Mouse (Mus musculus): Measurements from ENCODE around the gene Nol8.

Gene Nol8

DNA sequence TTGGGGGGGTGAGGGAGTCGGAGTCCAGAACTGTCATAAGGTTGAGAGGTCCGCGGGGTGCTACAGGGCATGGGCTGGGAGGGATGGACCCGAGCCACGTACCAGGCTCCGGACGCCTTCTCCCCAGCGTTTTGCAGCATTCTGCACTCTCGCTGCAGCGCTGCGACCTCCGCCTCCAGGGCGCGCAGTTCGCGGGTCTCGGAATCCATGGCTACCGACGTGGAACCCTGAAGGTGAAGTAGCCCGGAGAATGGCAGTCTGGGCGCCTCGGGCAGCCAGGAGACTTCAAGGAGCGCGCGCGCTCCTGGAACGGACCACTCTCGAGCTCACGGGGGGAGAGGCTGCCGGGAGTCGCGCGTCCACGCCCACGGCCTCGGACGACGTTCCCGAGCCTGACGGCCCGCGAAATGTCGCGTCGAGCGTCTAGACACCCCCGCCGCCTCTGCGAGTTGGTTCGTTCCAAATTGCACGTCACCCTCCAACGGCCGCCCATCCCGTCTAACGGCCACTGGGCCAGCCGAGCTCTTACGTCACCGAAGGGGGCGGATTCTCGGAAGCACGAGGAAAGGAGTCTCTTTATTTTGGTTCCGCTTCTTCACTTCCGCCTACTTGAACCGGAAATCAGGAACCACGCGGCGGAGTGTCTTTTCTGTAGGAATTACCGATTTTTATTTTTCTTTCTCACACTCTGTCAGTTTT, at the start of gene Nol8, which contains the start of gene Cenpp:
Nol8 (plus strand) TSS at position 598 of the 699 bp plus-strand sequence.
Cenpp (minus strand) TSS at position 305 of the 699 bp plus-strand sequence.
- peak; percentile 99 for DNase-seq

DNA sequence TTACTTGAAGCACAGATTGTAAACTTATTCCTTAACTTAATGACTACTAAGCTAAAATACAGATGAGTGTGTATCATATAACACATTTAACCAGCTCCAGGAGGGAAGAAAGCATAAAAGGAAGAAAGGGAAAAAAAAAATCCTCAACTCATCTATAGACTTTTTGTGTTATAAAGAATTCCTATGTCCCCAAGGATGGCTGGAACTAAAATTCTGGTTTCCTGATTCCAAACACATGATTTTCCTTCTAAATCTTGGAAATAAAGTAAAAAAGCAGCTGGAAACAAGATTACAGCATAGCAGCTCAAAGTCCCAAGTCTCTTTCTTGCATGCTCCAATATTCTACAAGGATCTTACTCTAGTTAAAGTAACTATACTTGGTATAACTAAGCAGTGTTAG, 49.3 kb upstream of the Nol8 start:
- no peak for DNase-seq

DNA sequence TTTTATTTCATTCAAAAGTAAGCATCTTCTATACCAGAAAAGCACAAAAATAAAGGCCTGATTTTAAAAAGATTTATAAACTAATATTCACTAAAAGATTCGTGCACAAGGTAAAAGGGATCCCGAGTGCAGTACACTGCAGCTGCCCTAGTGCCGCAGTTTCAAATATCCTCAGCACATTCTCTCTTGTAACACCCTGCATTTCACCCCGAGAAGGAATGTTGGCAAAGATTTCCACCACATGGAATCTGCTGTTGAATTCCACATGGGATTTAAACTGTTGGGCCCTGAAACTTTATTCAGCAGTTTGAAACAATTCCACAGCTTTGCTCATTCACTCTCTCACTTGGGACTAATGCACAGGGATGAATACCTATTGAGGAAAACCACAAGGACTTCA, 45.2 kb upstream of the Nol8 start, which contains the start of gene Ogn:
Ogn (plus strand) TSS at position 333 of the 400 bp plus-strand sequence.
- no peak for DNase-seq

DNA sequence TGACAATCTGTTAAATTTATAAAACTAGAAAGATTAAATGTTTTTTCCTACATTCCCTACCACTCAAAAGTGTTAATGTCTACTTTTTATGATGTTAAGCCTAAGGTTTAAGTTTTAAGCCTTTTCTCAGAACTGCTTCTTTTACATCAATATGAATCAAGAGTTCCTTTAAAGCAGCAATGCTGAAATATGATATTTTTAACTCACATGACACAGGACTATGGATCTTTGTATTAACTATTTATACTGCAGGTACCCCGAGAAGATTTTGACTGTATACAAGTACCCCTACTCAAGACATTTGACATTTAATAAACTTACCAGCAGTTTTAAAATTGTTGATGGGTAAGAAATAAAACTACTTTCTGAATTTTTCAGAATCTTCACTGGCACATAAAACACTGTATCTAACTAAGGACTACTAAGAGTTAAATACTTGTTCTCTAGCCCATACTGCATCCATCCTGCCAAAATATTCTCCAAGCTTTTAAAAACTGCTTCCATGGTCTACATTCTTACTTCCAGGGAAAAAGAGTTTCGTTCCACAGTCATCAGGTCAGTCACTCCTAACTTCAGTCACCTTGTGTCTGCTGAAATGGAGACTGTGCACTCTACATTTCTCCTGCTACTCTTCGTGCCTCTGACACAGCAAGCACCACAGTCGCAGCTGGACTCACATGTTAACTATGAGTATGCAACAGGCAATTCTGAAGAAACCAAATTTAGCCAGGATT, 44.1 kb upstream of the Nol8 start:
- no peak for DNase-seq

GRCm38 (mm10) chr13:49617021-49617420, 35.9 kb upstream of the Nol8 start:
- DNase-seq, result no peak

DNA sequence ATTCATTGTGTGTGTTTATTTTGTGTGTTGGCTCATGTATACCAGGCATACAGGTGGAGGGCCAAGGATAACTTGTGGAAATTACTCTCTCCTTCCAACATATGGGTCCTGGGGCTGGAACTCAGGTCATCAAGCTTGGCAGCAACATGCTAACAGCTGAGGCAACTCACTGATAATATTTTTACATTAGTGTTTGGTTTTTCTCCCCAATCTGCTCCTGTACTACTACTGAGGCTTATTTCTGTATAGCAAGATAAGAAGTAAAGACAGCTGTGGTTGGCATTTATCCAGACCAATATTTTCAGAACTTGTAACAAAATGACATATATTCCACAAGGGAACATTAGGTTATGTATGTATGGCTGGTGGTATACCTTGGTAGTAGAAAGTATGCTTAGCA, 34.5 kb upstream of the Nol8 start:
- no peak for DNase-seq

DNA sequence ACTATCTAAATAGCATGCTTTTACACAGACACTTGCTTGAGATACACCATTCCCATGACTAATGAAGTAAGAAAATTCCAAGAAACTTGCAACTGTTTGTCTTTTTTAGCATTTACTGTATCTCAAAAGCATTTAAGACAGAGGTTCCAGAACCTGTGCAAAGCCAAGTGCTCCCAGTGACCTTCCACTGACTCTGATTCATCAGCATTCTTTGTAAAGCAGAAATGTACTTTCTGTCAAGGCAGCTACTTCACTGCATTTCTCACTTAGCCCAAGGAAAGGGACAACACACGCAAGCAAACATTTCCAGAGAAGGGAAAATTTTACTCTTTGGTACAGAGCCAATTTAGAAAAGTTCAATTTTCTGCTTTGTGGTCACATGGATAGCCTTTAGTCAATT, 29.7 kb upstream of the Nol8 start:
- no peak for DNase-seq

GRCm38 (mm10) chr13:49628167-49628566, 24.7 kb upstream of the Nol8 start:
- DNase-seq, result no peak

DNA sequence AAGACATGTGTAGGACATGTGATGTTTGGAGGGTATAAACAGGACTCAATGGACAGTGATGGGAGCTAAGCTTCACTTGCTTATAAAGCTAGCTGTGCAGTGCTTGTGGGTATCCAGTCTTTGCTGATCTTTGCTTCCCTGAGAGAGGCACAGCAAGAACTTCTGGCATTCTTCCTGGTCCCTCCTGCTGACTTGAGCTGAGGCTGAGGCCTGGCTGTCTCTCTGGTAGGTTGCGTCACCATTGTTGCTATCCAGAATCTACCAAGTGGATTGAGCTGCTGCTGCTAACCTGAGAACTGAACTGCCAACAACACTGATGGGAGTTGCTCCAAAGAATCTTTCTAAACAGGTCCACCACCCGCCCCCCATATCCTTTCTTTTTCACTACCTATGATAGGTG, 23.8 kb upstream of the Nol8 start:
- no peak for DNase-seq

- no peak for DNase-seq
Observed at GRCm38 (mm10) chr13:49639965-49640364, 12.9 kb upstream of the Nol8 start.

GRCm38 (mm10) chr13:49642650-49643049, 10.2 kb upstream of the Nol8 start:
- no peak for DNase-seq

DNA sequence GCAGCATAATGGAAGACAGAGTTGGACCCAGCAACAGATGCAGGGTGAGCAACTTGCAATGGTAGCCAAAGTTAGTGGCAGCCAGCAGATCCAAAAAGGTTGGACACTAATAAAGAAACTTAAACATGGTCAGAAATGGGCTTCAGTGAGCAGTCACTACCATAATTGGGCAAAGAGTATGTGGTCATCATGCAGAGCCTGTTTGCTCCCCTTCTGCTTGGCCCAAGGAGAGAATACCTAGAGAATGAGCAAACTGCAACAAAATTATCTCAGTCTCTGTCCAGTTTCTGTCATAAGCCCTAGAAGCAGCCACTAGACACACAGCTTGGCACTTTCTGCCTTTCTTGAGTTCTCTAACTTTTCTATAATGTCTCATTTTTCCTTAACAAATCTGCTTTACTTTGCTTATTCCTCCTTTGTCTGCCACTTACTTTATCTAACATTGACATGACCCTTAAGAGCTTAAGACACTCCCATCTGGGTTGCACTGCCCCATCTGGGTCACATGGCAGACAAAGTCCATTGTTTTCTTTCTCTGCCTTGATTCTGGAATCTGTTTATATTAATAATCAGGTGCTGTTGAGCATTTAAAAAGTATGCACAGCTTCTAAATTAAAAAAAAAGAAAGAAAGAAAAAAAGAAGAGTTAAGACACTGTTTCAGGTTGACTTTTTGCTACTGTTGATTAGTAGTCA, 9.1 kb upstream of the Nol8 start:
- no peak for DNase-seq

DNA sequence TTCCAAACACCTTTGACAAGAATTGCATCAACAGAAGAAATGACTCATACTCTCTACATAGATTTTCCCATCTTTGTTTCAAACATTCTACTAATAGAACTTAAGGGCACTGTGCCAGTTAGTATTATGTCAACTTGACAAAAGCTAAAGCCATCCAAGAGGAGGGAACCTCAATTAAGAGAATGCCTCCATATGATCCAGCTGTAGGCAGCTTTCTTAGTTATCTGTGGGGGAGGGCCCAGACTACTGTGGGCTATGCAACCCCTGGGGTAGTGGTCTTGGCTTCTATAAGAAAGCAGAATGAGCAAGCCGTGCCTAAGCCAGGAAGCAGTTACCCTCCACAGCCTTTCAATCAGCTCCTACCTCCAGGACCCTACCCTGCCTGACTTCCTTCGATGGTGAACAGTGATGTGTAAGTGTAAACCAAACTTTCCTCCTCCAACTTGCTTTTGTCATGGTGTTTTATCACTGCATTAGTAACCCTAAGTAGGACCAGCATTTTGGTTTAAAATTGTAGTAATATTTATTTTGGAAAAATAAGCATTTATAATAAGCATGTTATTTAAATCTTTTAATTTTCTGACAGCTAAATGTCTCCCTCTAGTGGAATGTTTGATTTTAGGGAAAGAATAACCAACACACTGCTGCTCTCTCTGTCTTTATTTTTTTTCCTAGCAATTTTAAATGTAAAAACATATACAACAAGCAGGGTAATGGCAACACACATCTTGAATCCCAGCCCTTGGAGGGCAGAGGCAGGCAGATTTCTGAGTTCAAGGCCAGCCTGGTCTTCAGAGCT, 7.9 kb upstream of the Nol8 start:
- no peak for DNase-seq

- DNase-seq, result no peak
Observed at GRCm38 (mm10) chr13:49646019-49646418, 6.9 kb upstream of the Nol8 start.

GRCm38 (mm10) chr13:49651136-49651535, 1.7 kb upstream of the Nol8 start:
- no peak for DNase-seq

GRCm38 (mm10) chr13:49651781-49652351, 1.0 kb upstream of the Nol8 start:
- DNase-seq, result no peak

DNA sequence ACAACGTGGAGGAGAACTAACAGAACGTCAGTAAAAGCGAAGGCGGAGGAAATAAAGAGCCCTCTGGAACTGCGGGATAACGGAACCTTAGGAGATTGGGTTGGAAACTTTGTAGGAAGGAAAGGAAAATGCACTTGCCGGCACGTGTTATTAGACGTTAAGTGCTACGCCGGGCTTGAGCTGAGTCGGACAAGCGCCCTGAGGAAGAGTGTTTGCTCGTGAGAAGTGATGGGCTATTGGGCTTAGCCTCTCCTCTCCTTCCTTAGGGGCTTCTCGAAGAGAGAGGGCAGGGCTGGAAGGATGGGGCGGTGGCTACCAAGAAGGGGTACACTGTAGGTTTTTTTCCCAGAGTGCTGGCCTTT, 283 bp downstream of the Nol8 start:
- peak in 1 of 2 experiments; percentile 50 for DNase-seq

DNA sequence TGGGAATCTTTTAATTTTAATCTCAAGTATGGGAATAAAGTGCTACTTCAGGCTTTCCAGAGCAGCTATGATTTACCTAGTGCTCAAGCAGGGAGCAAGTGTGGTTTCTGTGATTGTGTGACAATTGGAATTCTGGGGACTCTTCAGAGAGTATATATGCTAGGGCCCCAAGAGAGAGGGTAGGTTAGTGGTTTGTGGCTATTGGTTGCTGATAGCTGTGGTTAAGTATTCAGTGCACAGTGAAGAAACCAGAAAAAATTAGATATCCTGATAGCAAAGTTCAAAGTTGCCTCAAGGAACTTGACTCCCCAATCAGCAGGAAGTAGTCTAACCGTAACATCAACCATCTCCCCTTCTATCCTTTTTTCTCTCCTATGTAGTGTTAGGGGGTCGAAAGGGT, 24.9 kb downstream of the Nol8 start:
- no peak for DNase-seq

DNA sequence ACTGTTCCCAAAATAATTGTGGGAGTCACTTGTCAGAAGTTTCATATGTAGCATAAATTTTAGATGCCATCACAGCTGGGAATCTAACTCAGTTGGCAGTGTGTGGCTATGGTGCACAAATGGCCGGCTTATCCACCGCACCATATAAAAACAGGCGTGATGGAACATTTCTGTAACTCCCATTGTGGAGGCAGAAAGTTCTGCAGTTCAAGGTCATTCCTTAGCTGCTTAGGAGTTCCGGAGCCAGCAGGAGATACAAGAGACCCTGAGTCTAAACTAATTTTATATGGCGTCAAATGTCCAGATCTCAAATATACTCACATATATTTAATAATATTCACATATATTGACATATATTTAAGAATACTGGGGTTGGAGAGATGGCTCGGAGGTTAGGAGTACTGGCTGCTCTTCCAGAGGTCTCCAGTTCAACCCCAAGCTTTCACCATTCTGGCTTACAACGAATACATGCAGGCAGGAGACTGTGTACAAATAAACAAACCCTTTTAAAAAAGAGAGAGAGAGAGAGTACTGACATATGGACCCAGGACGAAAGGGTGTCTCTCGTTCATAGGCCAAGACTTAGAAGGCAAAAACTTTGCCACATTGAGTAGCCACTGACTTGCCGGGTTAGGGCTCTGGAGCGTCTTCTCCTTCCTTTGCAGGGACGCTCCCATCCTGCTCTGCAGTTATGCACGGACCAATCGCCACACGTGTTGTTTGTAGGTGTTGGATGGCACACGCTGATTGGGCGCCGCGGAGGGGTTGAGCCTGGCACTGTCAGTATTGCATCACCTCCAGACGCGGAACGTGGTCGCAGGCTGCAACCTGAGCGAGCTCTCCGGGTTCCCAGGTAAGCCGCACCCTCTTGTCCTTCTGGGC, 28.7 kb downstream of the Nol8 start, which contains the start of gene Iars:
Iars (plus strand) TSS at position 750 of the 882 bp plus-strand sequence.
- peak; percentile 98 to 99 for DNase-seq

- peak in 1 of 2 experiments; percentile 3 for DNase-seq
Observed at GRCm38 (mm10) chr13:49682233-49682846, 29.5 kb downstream of the Nol8 start.

GRCm38 (mm10) chr13:49684266-49684665, 31.4 kb downstream of the Nol8 start:
- DNase-seq, result no peak
